Mouse (Mus musculus) MEL (cell line): ENCODE measurements around the gene Uncx. TPM values are rescaled to one million over a fixed set of nuclear protein-coding genes. Genes with fewer than 3 reads are reported as not detected.

Source experiments
- DNase-seq: peaks from one replicate; pipeline ENCODE4 v3.0.0; 2011; ENCODE audit warnings: low read depth, low spot score
- H3K27ac ChIP-seq: 2 replicates; pipeline ENCODE4 v1.5.1; 2012; ENCODE audit warnings: low read depth, mild to moderate bottlenecking, control low read depth, low read length, moderate library complexity; ENCODE audit not compliant: control insufficient read depth
- H3K27me3 ChIP-seq, 2 experiments: fragments of 150-350 bp in 1 of 2; sonication (generic) in 1 of 2; 2 replicates each; pipeline ENCODE4 v1.6.1; 2012; ENCODE audit warnings: low read length in 2 of 2, mild to moderate bottlenecking in 2 of 2, improper control_type of control experiment in 1 of 2, moderate library complexity in 1 of 2; ENCODE audit not compliant: insufficient read depth in 2 of 2, control insufficient read depth in 1 of 2
- H3K36me3 ChIP-seq, 2 experiments: 2 replicates each; pipeline ENCODE4 v1.6.1; 2012 to 2014; ENCODE audit warnings: low read length in 2 of 2, improper control_type of control experiment in 1 of 2, inconsistent platforms in 1 of 2, mild to moderate bottlenecking in 1 of 2; ENCODE audit not compliant: insufficient read depth in 2 of 2, control insufficient read depth in 1 of 2
- H3K4me1 ChIP-seq, 2 experiments: fragments of 150-350 bp in 1 of 2; sonication (generic) in 1 of 2; 2 replicates each; pipeline ENCODE4 v1.6.1; 2012; ENCODE audit warnings: low read length in 2 of 2, improper control_type of control experiment in 1 of 2, mild to moderate bottlenecking in 1 of 2; ENCODE audit not compliant: insufficient read depth in 2 of 2, control insufficient read depth in 1 of 2
- H3K4me3 ChIP-seq, 2 experiments: fragments of 150-350 bp in 1 of 2; sonication (generic) in 1 of 2; 2 replicates each; pipeline ENCODE4 v1.5.1; 2012; ENCODE audit warnings: low read depth in 2 of 2, low read length in 2 of 2, mild to moderate bottlenecking in 2 of 2, moderate library complexity in 2 of 2, control low read depth in 1 of 2, improper control_type of control experiment in 1 of 2; ENCODE audit not compliant: control insufficient read depth in 1 of 2, insufficient read depth in 1 of 2
- H3K79me2 ChIP-seq: 2 replicates; pipeline ENCODE4 v1.6.1; 2012; ENCODE audit warnings: mild to moderate bottlenecking, low read length, moderate library complexity; ENCODE audit not compliant: control insufficient read depth, poor library complexity, insufficient read depth
- H3K9ac ChIP-seq: 2 replicates; pipeline ENCODE4 v1.6.1; 2012; ENCODE audit warnings: low read depth, mild to moderate bottlenecking, control low read depth, low read length, moderate library complexity; ENCODE audit not compliant: control insufficient read depth, poor library complexity, severe bottlenecking
- H3K9me3 ChIP-seq: fragments of 150-350 bp; sonication (generic); replicated peaks from 2 replicates; pipeline ENCODE4 v1.6.1; 2012; ENCODE audit warnings: mild to moderate bottlenecking, low read length, improper control_type of control experiment, moderate library complexity; ENCODE audit not compliant: insufficient read depth
- BHLHE40 ChIP-seq: IDR thresholded peaks from 2 replicates; pipeline ENCODE4 v1.6.1; 2012; ENCODE audit warnings: low read depth, mild to moderate bottlenecking, inconsistent platforms, low read length, improper control_type of control experiment, borderline replicate concordance
- CHD1 ChIP-seq: IDR thresholded peaks from 2 replicates; pipeline ENCODE4 v1.6.1; 2012; ENCODE audit warnings: low read depth, mild to moderate bottlenecking, inconsistent platforms, low read length, improper control_type of control experiment
- CHD2 ChIP-seq: IDR thresholded peaks from 2 replicates; pipeline ENCODE4 v1.6.1; 2011; ENCODE audit warnings: low read length, improper control_type of control experiment
- CTCF ChIP-seq, 3 experiments: IDR thresholded peaks in 2 of 3; conservative IDR thresholded peaks in 1 of 3; 2 replicates each; pipeline ENCODE4 v1.5.1; 2011 to 2012; ENCODE audit warnings: low read length in 3 of 3, low read depth in 2 of 3, mild to moderate bottlenecking in 2 of 3, improper control_type of control experiment in 1 of 3, inconsistent platforms in 1 of 3, mixed read lengths in 1 of 3, moderate library complexity in 1 of 3; ENCODE audit not compliant: control insufficient read depth in 1 of 3, insufficient read depth in 1 of 3, poor library complexity in 1 of 3, severe bottlenecking in 1 of 3
- E2F4 ChIP-seq: IDR thresholded peaks from 2 replicates; pipeline ENCODE4 v1.6.1; 2011; ENCODE audit warnings: low read depth, low read length, improper control_type of control experiment, borderline replicate concordance
- ETS1 ChIP-seq: IDR thresholded peaks from 2 replicates; pipeline ENCODE4 v1.6.1; 2012; ENCODE audit warnings: low read depth, mild to moderate bottlenecking, inconsistent platforms, low read length, improper control_type of control experiment, moderate library complexity
- GABPA ChIP-seq: IDR thresholded peaks from 2 replicates; pipeline ENCODE4 v1.6.1; 2012; ENCODE audit warnings: low read depth, mild to moderate bottlenecking, inconsistent platforms, low read length, improper control_type of control experiment, moderate library complexity
- GATA1 ChIP-seq: IDR thresholded peaks from 2 replicates; pipeline ENCODE4 v1.6.1; 2011; ENCODE audit warnings: low read depth, low read length, improper control_type of control experiment
- KAT2A ChIP-seq: conservative IDR thresholded peaks from 2 replicates; pipeline ENCODE4 v1.6.1; 2012; ENCODE audit warnings: low read depth, low read length, improper control_type of control experiment, inconsistent platforms
- MAFK ChIP-seq: IDR thresholded peaks from 2 replicates; pipeline ENCODE4 v1.6.1; 2011; ENCODE audit warnings: low read depth, mild to moderate bottlenecking, low read length, improper control_type of control experiment, borderline replicate concordance
- MAX ChIP-seq: IDR thresholded peaks from 2 replicates; pipeline ENCODE4 v1.6.1; 2011; ENCODE audit warnings: low read length, improper control_type of control experiment
- MEF2A ChIP-seq: IDR thresholded peaks from 2 replicates; pipeline ENCODE4 v1.6.1; 2014; ENCODE audit warnings: low read depth, mild to moderate bottlenecking, inconsistent platforms, low read length, improper control_type of control experiment; ENCODE audit not compliant: poor library complexity, insufficient replicate concordance, severe bottlenecking; ENCODE audit errors: extremely low read depth
- NELFE ChIP-seq: IDR thresholded peaks from 2 replicates; pipeline ENCODE4 v1.6.1; 2011; ENCODE audit warnings: low read depth, low read length, improper control_type of control experiment
- POLR2A ChIP-seq, 2 experiments: IDR thresholded peaks; 2 replicates each; pipeline ENCODE4 v1.6.1; 2011 to 2012; ENCODE audit warnings: low read length in 2 of 2, mild to moderate bottlenecking in 2 of 2, control low read depth in 1 of 2, improper control_type of control experiment in 1 of 2, low read depth in 1 of 2, moderate library complexity in 1 of 2; ENCODE audit not compliant: control insufficient read depth in 1 of 2, insufficient read depth in 1 of 2, poor library complexity in 1 of 2
- POLR2AphosphoS5 ChIP-seq: IDR thresholded peaks from 2 replicates; pipeline ENCODE4 v1.6.1; 2012; ENCODE audit warnings: low read depth, borderline replicate concordance, mild to moderate bottlenecking, inconsistent platforms, low read length, moderate library complexity, mixed read lengths
- RCOR1 ChIP-seq: IDR thresholded peaks from 2 replicates; pipeline ENCODE4 v1.6.1; 2012; ENCODE audit warnings: low read depth, mild to moderate bottlenecking, inconsistent platforms, low read length, improper control_type of control experiment
- SIN3A ChIP-seq: IDR thresholded peaks from 2 replicates; pipeline ENCODE4 v1.6.1; 2012; ENCODE audit warnings: low read length, improper control_type of control experiment, inconsistent platforms
- TAL1 ChIP-seq: IDR thresholded peaks from 2 replicates; pipeline ENCODE4 v1.6.1; 2012; ENCODE audit warnings: mild to moderate bottlenecking, inconsistent platforms, low read length, moderate library complexity, mixed read lengths
- TBP ChIP-seq: IDR thresholded peaks from 2 replicates; pipeline ENCODE4 v1.8.0; 2011; ENCODE audit warnings: low read depth, low read length, improper control_type of control experiment
- TCF12 ChIP-seq: IDR thresholded peaks from 2 replicates; pipeline ENCODE4 v1.6.1; 2014; ENCODE audit warnings: low read depth, mild to moderate bottlenecking, inconsistent platforms, low read length, improper control_type of control experiment, moderate library complexity
- USF1 ChIP-seq: IDR thresholded peaks from 2 replicates; pipeline ENCODE4 v1.6.1; 2014; ENCODE audit warnings: low read depth, mild to moderate bottlenecking, inconsistent platforms, low read length, improper control_type of control experiment, moderate library complexity
- polyA plus RNA-seq, 2 experiments: library from polyadenylated mRNA; stranded (reverse) in 1 of 2; unstranded in 1 of 2; fragments of >175 nt in 1 of 2; fragments of >200 nt in 1 of 2; gene quantifications; 2 replicates each; pipeline versions ENCODE4 v1.2.1 to v1.2.4; 2012; ENCODE audit warnings: low replicate concordance in 2 of 2, low read depth in 1 of 2; ENCODE audit not compliant: insufficient read length in 2 of 2, insufficient read depth in 1 of 2, missing spikeins in 1 of 2
- total RNA-seq: library from RNA; depleted of rRNA; stranded (reverse); fragments of 300-350 nt; gene quantifications from 2 replicates; pipeline ENCODE4 v1.2.3, GENCODE M21; 2012

The Uncx gene
- total and polyA plus RNA-seq, 3 experiments = not detected

- no peaks in the 10 kb centered on the region for H3K36me3 ChIP-seq
- DNase-seq = no peak
- H3K4me3 ChIP-seq = no peak overlapping the region
- no peaks in the 10 kb centered on the region for H3K79me2 ChIP-seq
- H3K27ac ChIP-seq = no peak overlapping the region
- H3K9ac ChIP-seq = no peak overlapping the region
- H3K27me3 ChIP-seq = peaks cover 0 to 7% of the 10 kb centered on the region in 2 experiments; a peak in 3 of 4 replicates
- TF ChIP-seq POLR2AphosphoS5 (no peak), SIN3A (no peak), MAX (no peak), NELFE (no peak), MAFK (no peak)
- H3K9me3 ChIP-seq = no peaks in the 10 kb centered on the region
- no peaks in the 10 kb centered on the region for H3K4me1 ChIP-seq
Measured at GRCm38 (mm10) chr5:139561363-139562001, 18.2 kb downstream of the Uncx start.

- H3K27ac ChIP-seq = no peak overlapping the region
- TF ChIP-seq GABPA = no peak
- TF ChIP-seq ETS1 = no peak
- TF ChIP-seq CHD2 = no peak
- TF ChIP-seq MEF2A = no peak
- no peak for TF ChIP-seq GATA1
- no peak for TF ChIP-seq TAL1
- no peak for TF ChIP-seq RCOR1
- TF ChIP-seq CHD1 = no peak
- TF ChIP-seq BHLHE40 = no peak
- no peak for TF ChIP-seq CTCF (IDR thresholded peaks at IDR 0.05 in 2 of 3, conservative IDR thresholded peaks at IDR 0.05 in 1 of 3; ENCODE audit: control insufficient read depth in 1 of 3, insufficient read depth in 1 of 3, low read depth in 2 of 3, low read length in 3 of 3, poor library complexity in 1 of 3, severe bottlenecking in 1 of 3)
- no peak for TF ChIP-seq POLR2AphosphoS5
- H3K9me3 ChIP-seq = no peaks in the 10 kb centered on the region
- no peak for DNase-seq
- H3K9ac ChIP-seq = no peak overlapping the region
- H3K36me3 ChIP-seq = no peaks in the 10 kb centered on the region
- no peaks in the 10 kb centered on the region for H3K4me1 ChIP-seq
- no peaks in the 10 kb centered on the region for H3K79me2 ChIP-seq
- no peak overlapping the region for H3K4me3 ChIP-seq
- peaks cover 0 to 7% of the 10 kb centered on the region in 2 experiments; a peak in 3 of 4 replicates for H3K27me3 ChIP-seq
Measured at GRCm38 (mm10) chr5:139564663-139565062, 21.4 kb downstream of the Uncx start.

- no peak overlapping the region for H3K27ac ChIP-seq
- no peaks in the 10 kb centered on the region for H3K36me3 ChIP-seq
- H3K27me3 ChIP-seq = peaks cover 0 to 7% of the 10 kb centered on the region in 2 experiments; a peak in 3 of 4 replicates
- H3K4me3 ChIP-seq = no peak overlapping the region
- H3K9me3 ChIP-seq = no peaks in the 10 kb centered on the region
- no peaks in the 10 kb centered on the region for H3K79me2 ChIP-seq
- no peaks in the 10 kb centered on the region for H3K4me1 ChIP-seq
- TF ChIP-seq TBP (no peak), KAT2A (no peak), ETS1 (no peak), NELFE (no peak), E2F4 (no peak), GATA1 (no peak), BHLHE40 (no peak), MAX (no peak), POLR2A (IDR thresholded peaks at IDR 0.05; ENCODE audit: control insufficient read depth in 1 of 2, insufficient read depth in 1 of 2, low read depth in 1 of 2, low read length in 2 of 2, poor library complexity in 1 of 2) (no peak), USF1 (no peak), TCF12 (no peak), SIN3A (no peak)
- TF ChIP-seq, all 39 proteins: peak for 0
- no peak overlapping the region for H3K9ac ChIP-seq
- DNase-seq = no peak
Measured at GRCm38 (mm10) chr5:139565462-139565861, 22.2 kb downstream of the Uncx start.
